Mouse (Mus musculus) liver, embryonic 14.5 days (tissue): ENCODE data around the gene Gm7257.

Experiments
- CTCF ChIP-seq: IDR thresholded peaks from 2 replicates; pipeline ENCODE4 v1.5.1; 2016; ENCODE audit warnings: antibody characterized with exemption, low read depth, control low read depth
- EP300 ChIP-seq: IDR thresholded peaks from 2 replicates; pipeline ENCODE4 v1.6.1; 2016; ENCODE audit warnings: antibody characterized with exemption, low read depth

GRCm38 (mm10) chr9:36402991-36403390, 28.7 kb upstream of the Gm7257 start:
- TF ChIP-seq CTCF (no peak), EP300 (no peak)
